In the genomic region with DNA sequence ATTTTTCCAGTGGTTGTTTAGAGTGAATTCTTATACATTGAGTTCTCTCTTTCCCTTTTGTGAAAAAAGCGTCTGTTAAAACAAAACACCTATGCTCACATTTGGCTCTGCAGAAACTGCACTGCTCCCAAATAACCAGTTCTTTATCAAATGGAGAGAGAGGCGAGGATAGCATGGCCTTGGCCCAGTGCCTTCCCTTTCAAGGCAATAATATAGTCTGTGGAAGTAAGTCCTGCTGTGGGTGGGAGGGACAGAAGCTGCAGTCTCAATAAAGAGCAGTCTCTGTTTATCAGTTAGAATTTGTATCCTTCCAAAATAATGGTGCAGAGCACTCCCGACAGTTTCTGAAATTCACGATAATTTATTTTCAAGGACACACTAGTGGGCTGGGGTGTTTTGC, we compare ENCODE assay signal across 22 mouse cellular contexts.
DNase-seq lines count a peak whose midpoint lies in the region; ATAC-seq lines count a peak whose summit lies in the region.
"Had no signal": no experiment of that assay in that cellular context is flagged by ENCODE, and none has a peak within 500 bp of the region (broad histone marks: within the 10 kb centered on the region; RNA-seq: fewer than 3 reads in every experiment).

No protein-coding gene starts in this region.

- DNase-seq in ovary, adult 18-20 months (ENCODE audit: low spot score): peak; percentile 77
- DNase-seq in ovary, postnatal 10 days (ENCODE audit: low spot score): no peak
- DNase-seq in adrenal gland, postnatal 10 days: peak; percentile 54
- peak; percentile 38 for DNase-seq in adrenal gland, postnatal 25 days
- DNase-seq in testis, postnatal 14 days (ENCODE audit: low spot score): peak; percentile 77
- no peak for DNase-seq in urinary bladder, postnatal 10 days (ENCODE audit: low spot score)
- DNase-seq: cerebellum, adult 11 months; cerebellum, adult 2 months; cerebellum, adult 9-11 months; cerebellum, postnatal 25 days; forebrain, postnatal 0 days; gastrocnemius, adult 2 months; gastrocnemius, postnatal 14 days; heart, adult 18-20 months; heart, postnatal 14 days; heart, postnatal 4 days had no signal

- ATAC-seq in granulocyte monocyte progenitor cell, adult 5-6 weeks (replicated peaks; ENCODE audit: poor library complexity, severe bottlenecking): no peak
- ATAC-seq: CD4-positive, CD25-positive, alpha-beta regulatory T cell, adult 4 months; forebrain, embryonic 14.5 days; forebrain, postnatal 0 days; hindbrain, postnatal 0 days; inflammation-experienced regulatory T-cells, adult 6 months; intestine, embryonic 16.5 days had no signal

Comparison
In these comparisons a context has a peak if more than half of its experiments do, and no peak if none do; other contexts are left out.
1. DNase-seq: peak in ovary, adult 18-20 months (single experiment), adrenal gland, postnatal 10 days (single experiment), adrenal gland, postnatal 25 days (single experiment) and testis, postnatal 14 days (single experiment); none in ovary, postnatal 10 days (single experiment) and urinary bladder, postnatal 10 days (single experiment).